Mouse (Mus musculus): ENCODE measurements around the gene Mrvi1. TPM values are rescaled to one million over a fixed set of nuclear protein-coding genes. Genes with fewer than 3 reads are reported as not detected.

Gene Mrvi1
- polyA plus RNA-seq, 1 experiment from 2014 or later: 9.1 TPM

GRCm38 (mm10) chr7:110949785-110950620, 32.3 kb downstream of the Mrvi1 start:
- Histone ChIP-seq H3K9ac (no peak overlapping the region), H3K4me2 (no peak overlapping the region), H3K36me3 (no peaks in the 10 kb centered on the region), H3K4me3 (no peak overlapping the region), H3K4me1 (peaks cover 28% of the 10 kb centered on the region), H3K27me3 (no peaks in the 10 kb centered on the region), H3K27ac (no peak overlapping the region), H3K9me3 (no peaks in the 10 kb centered on the region)
- ATAC-seq (ENCODE audit: borderline replicate concordance, extremely low read depth, low FRiP score, low TSS enrichment): peak; percentile 48; the same call in 1 of the 2 replicates
- 50% methylated on average over 13 of the region's 13 CpGs for WGBS

- H3K4me3 ChIP-seq: no peak overlapping the region
- H3K27me3 ChIP-seq: no peaks in the 10 kb centered on the region
- H3K4me2 ChIP-seq: no peak overlapping the region
- H3K36me3 ChIP-seq: no peaks in the 10 kb centered on the region
- H3K4me1 ChIP-seq: peaks cover 27% of the 10 kb centered on the region
- no peaks in the 10 kb centered on the region for H3K9me3 ChIP-seq
- no peak overlapping the region for H3K9ac ChIP-seq
- WGBS: 71% methylated on average over 3 of the region's 3 CpGs
- H3K27ac ChIP-seq: no peak overlapping the region
- no peak for ATAC-seq (ENCODE audit: borderline replicate concordance, extremely low read depth, low FRiP score, low TSS enrichment)
These were observed 33.7 kb downstream of the Mrvi1 start for GRCm38 (mm10) chr7:110948579-110948978.

- no peaks in the 10 kb centered on the region for H3K27me3 ChIP-seq
- no peak overlapping the region for H3K27ac ChIP-seq
- H3K9ac ChIP-seq: no peak overlapping the region
- no peak overlapping the region for H3K4me2 ChIP-seq
- 79% methylated on average over 6 of the region's 6 CpGs for WGBS
- no peak overlapping the region for H3K4me3 ChIP-seq
- no peaks in the 10 kb centered on the region for H3K9me3 ChIP-seq
- peaks cover 18% of the 10 kb centered on the region for H3K4me1 ChIP-seq
- ATAC-seq (ENCODE audit: borderline replicate concordance, extremely low read depth, low FRiP score, low TSS enrichment): no peak
- H3K36me3 ChIP-seq: no peaks in the 10 kb centered on the region
These were observed 34.6 kb downstream of the Mrvi1 start for GRCm38 (mm10) chr7:110947616-110948015.

GRCm38 (mm10) chr7:110946731-110947130, 35.5 kb downstream of the Mrvi1 start:
- 78% methylated on average over 6 of the region's 6 CpGs for WGBS
- H3K27me3 ChIP-seq: no peaks in the 10 kb centered on the region
- no peak overlapping the region for H3K27ac ChIP-seq
- no peak for ATAC-seq (ENCODE audit: borderline replicate concordance, extremely low read depth, low FRiP score, low TSS enrichment)
- H3K36me3 ChIP-seq: no peaks in the 10 kb centered on the region
- no peaks in the 10 kb centered on the region for H3K9me3 ChIP-seq
- no peak overlapping the region for H3K4me3 ChIP-seq
- H3K4me1 ChIP-seq: peaks cover 15% of the 10 kb centered on the region; the same call in 1 of the 2 replicates
- no peak overlapping the region for H3K9ac ChIP-seq
- H3K4me2 ChIP-seq: no peak overlapping the region

- H3K36me3 ChIP-seq: no peaks in the 10 kb centered on the region
- no peak overlapping the region for H3K4me3 ChIP-seq
- 0 out of 2 replicates have a peak, but pooled peaks cover 12% of the 10 kb centered on the region for H3K4me1 ChIP-seq
- 82% methylated on average over 5 of the region's 5 CpGs for WGBS
- H3K9me3 ChIP-seq: no peaks in the 10 kb centered on the region
- no peak overlapping the region for H3K4me2 ChIP-seq
- H3K27ac ChIP-seq: no peak overlapping the region
- no peak for ATAC-seq (ENCODE audit: borderline replicate concordance, extremely low read depth, low FRiP score, low TSS enrichment)
- H3K9ac ChIP-seq: no peak overlapping the region
- H3K27me3 ChIP-seq: no peaks in the 10 kb centered on the region
These were observed 37.9 kb downstream of the Mrvi1 start for GRCm38 (mm10) chr7:110944321-110944720.

GRCm38 (mm10) chr7:110941701-110942530, 40.3 kb downstream of the Mrvi1 start:
- peak; percentile 47; the same call in 1 of the 2 replicates for ATAC-seq (ENCODE audit: borderline replicate concordance, extremely low read depth, low FRiP score, low TSS enrichment)
- H3K4me3 ChIP-seq: no peak overlapping the region
- 47% methylated on average over 6 of the region's 6 CpGs for WGBS
- no peak overlapping the region for H3K4me2 ChIP-seq
- H3K27ac ChIP-seq: peak overlapping the region; percentile 16
- H3K9ac ChIP-seq: no peak overlapping the region
- 0 out of 2 replicates have a peak, but pooled peaks cover 12% of the 10 kb centered on the region for H3K4me1 ChIP-seq
- no peaks in the 10 kb centered on the region for H3K27me3 ChIP-seq
- no peaks in the 10 kb centered on the region for H3K36me3 ChIP-seq
- H3K9me3 ChIP-seq: no peaks in the 10 kb centered on the region

- WGBS: 46% methylated on average over 4 of the region's 4 CpGs
- Histone ChIP-seq H3K4me1 (0 out of 2 replicates have a peak, but pooled peaks cover 20% of the 10 kb centered on the region), H3K9me3 (no peaks in the 10 kb centered on the region), H3K27ac (peak overlapping the region; percentile 16), H3K4me3 (no peak overlapping the region), H3K4me2 (no peak overlapping the region), H3K36me3 (no peaks in the 10 kb centered on the region), H3K27me3 (no peaks in the 10 kb centered on the region), H3K9ac (no peak overlapping the region)
- ATAC-seq (ENCODE audit: borderline replicate concordance, extremely low read depth, low FRiP score, low TSS enrichment): 0 out of 2 replicates have a peak, but pooled peaks have one; percentile 17
These were observed 41.1 kb downstream of the Mrvi1 start for GRCm38 (mm10) chr7:110941116-110941521.

- H3K27ac ChIP-seq: no peak overlapping the region; the same call in 1 of the 2 replicates
- peak; percentile 70 for ATAC-seq (ENCODE audit: borderline replicate concordance, extremely low read depth, low FRiP score, low TSS enrichment)
These were observed 46.2 kb downstream of the Mrvi1 start for GRCm38 (mm10) chr7:110935815-110936762.

GRCm38 (mm10) chr7:110933999-110934398, 48.3 kb downstream of the Mrvi1 start:
- Histone ChIP-seq H3K27ac (no peak overlapping the region), H3K9ac (no peak overlapping the region), H3K4me2 (no peak overlapping the region), H3K27me3 (no peaks in the 10 kb centered on the region), H3K4me1 (0 out of 2 replicates have a peak, but pooled peaks cover 8% of the 10 kb centered on the region), H3K36me3 (no peaks in the 10 kb centered on the region), H3K4me3 (no peak overlapping the region), H3K9me3 (no peaks in the 10 kb centered on the region)
- 61% methylated on average over 2 of the region's 2 CpGs for WGBS
- no peak for ATAC-seq (ENCODE audit: borderline replicate concordance, extremely low read depth, low FRiP score, low TSS enrichment)

More at GRCm38 (mm10) chr7:110935815-110936762, 46.2 kb downstream of the Mrvi1 start:
- no peak overlapping the region for H3K4me3 ChIP-seq
- H3K36me3 ChIP-seq: no peaks in the 10 kb centered on the region
- H3K9ac ChIP-seq: no peak overlapping the region
- H3K4me1 ChIP-seq: 0 out of 2 replicates have a peak, but pooled peaks cover 10% of the 10 kb centered on the region
- H3K9me3 ChIP-seq: no peaks in the 10 kb centered on the region
- 46% methylated on average over 6 of the region's 6 CpGs for WGBS
- no peaks in the 10 kb centered on the region for H3K27me3 ChIP-seq
- no peak overlapping the region for H3K4me2 ChIP-seq

GRCm38 (mm10) chr7:110933329-110933728, 48.9 kb downstream of the Mrvi1 start:
- 75% methylated on average over 3 of the region's 3 CpGs for WGBS
- H3K36me3 ChIP-seq: no peaks in the 10 kb centered on the region
- no peak for ATAC-seq (ENCODE audit: borderline replicate concordance, extremely low read depth, low FRiP score, low TSS enrichment)
- no peak overlapping the region for H3K4me2 ChIP-seq
- H3K9me3 ChIP-seq: no peaks in the 10 kb centered on the region
- no peaks in the 10 kb centered on the region for H3K27me3 ChIP-seq
- H3K27ac ChIP-seq: no peak overlapping the region
- H3K4me1 ChIP-seq: 0 out of 2 replicates have a peak, but pooled peaks cover 8% of the 10 kb centered on the region
- no peak overlapping the region for H3K4me3 ChIP-seq
- H3K9ac ChIP-seq: no peak overlapping the region
